Mouse (Mus musculus): ENCODE results near the gene Phf23.

DNA sequence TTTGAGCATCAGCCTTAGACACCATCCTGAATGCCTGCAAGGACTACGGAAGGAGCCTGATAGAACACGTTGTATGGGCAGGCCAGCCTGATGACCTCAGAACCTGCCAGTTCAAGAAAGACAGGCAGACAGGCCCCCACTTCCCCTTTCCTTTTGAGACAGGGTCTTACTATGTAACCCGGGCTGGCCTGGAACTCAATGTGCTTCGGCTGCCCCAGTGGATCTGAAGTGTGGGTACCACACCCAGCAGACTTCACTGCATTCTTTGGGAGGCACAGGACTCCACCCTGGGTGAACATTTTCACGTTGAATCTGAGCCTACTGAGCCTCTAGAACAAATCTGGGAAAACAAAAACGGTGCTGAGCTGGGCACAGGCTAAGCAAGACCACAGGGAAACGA is 42.6 kb downstream of the Phf23 start:
- TF ChIP-seq CTCF (IDR thresholded peaks at IDR 0.05; ENCODE audit: borderline replicate concordance, extremely low read depth, insufficient read depth, insufficient read length) (no peak), POLR2A (IDR thresholded peaks at IDR 0.05; ENCODE audit: borderline replicate concordance, extremely low read depth, insufficient read depth, insufficient read length, poor library complexity, severe bottlenecking) (no peak)

Data from brain, embryonic 14.5 days (tissue).